Mouse (Mus musculus) stomach, embryonic 16.5 days (tissue): ENCODE measurements at regions not wholly inside any gene's neighbourhood (a gene's known extent, or its start where the extent isn't known, plus 50 kb on each side); places are given as distances from the start of the nearest gene placed in this dataset.

Source experiments
- ATAC-seq: fragments of 200-750 bp; cut with Nextera tagmentation; 2 replicates; pipeline ENCODE4 v1.8.0; 2017; ENCODE audit warnings: moderate number of reproducible peaks, moderate TSS enrichment; ENCODE audit not compliant: insufficient read depth, low FRiP score
- H3K27ac ChIP-seq: fragments of 300-500 bp; sonication (generic); 2 replicates; pipeline ENCODE4 v1.5.1; 2014; ENCODE audit warnings: low read length
- H3K27me3 ChIP-seq: fragments of 300-500 bp; sonication (generic); 2 replicates; pipeline ENCODE4 v1.6.1; 2014; ENCODE audit warnings: low read length, control low read depth, mixed read lengths; ENCODE audit not compliant: control insufficient read depth, insufficient read depth
- H3K36me3 ChIP-seq: fragments of 300-500 bp; sonication (generic); 2 replicates; pipeline ENCODE4 v1.6.1; 2014; ENCODE audit warnings: low read length; ENCODE audit not compliant: control insufficient read depth, insufficient read depth
- H3K4me1 ChIP-seq: fragments of 300-500 bp; sonication (generic); 2 replicates; pipeline ENCODE4 v1.6.1; 2014; ENCODE audit warnings: low read length, control low read depth, mixed read lengths; ENCODE audit not compliant: control insufficient read depth, insufficient read depth
- H3K4me2 ChIP-seq: fragments of 300-500 bp; sonication (generic); 2 replicates; pipeline ENCODE4 v1.6.1; 2014; ENCODE audit warnings: low read depth, low read length, mixed read lengths
- H3K4me3 ChIP-seq: fragments of 300-500 bp; sonication (generic); replicated peaks from 2 replicates; pipeline ENCODE4 v1.5.1; 2014; ENCODE audit warnings: mild to moderate bottlenecking, low read length
- H3K9ac ChIP-seq: fragments of 300-500 bp; sonication (generic); 2 replicates; pipeline ENCODE4 v1.6.1; 2014; ENCODE audit warnings: low read length
- H3K9me3 ChIP-seq: fragments of 300-500 bp; sonication (generic); replicated peaks from 2 replicates; pipeline ENCODE4 v1.6.1; 2016; ENCODE audit warnings: low read length, control low read depth; ENCODE audit not compliant: control insufficient read depth
- WGBS: fragments of 180-500 bp; shearing (Covaris S2); extraction: QIAGEN DNeasy Blood & Tissue Kit; methylation state at CpG from one replicate; pipeline ENCODE4 v1.1.7; 2014; 5-methylcytosine and 5-hydroxymethylcytosine counted together

DNA sequence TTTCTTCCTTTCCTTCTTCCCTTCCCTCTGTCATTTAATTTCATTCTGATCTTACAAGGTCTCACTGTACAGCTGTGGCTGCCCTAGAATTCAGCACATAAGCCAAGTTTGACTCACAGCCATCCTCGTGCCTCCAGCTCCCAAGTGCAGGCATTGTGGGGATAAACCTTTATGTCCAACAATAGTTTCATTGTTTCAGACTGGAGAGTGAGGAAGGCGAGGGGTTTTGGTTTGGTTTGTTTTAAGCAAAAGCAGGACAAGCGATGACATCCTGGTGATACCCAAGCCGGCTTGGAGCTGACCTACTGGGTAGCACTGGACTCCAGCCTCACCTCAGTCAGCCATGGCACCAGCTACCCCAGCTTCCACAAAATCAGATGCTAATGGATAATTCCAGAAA lies 1603.5 kb upstream of the Gulo start:
- Histone ChIP-seq H3K9me3 (no peaks in the 10 kb centered on the region), H3K4me1 (peaks cover 3% of the 10 kb centered on the region; the same call in 1 of the 2 replicates), H3K36me3 (no peaks in the 10 kb centered on the region), H3K4me3 (no peak overlapping the region), H3K27ac (no peak overlapping the region), H3K27me3 (peaks cover 4% of the 10 kb centered on the region; the same call in 1 of the 2 replicates), H3K9ac (no peak overlapping the region), H3K4me2 (no peak overlapping the region)
- ATAC-seq = no peak
- WGBS = 43% methylated on average over 4 of the region's 4 CpGs

DNA sequence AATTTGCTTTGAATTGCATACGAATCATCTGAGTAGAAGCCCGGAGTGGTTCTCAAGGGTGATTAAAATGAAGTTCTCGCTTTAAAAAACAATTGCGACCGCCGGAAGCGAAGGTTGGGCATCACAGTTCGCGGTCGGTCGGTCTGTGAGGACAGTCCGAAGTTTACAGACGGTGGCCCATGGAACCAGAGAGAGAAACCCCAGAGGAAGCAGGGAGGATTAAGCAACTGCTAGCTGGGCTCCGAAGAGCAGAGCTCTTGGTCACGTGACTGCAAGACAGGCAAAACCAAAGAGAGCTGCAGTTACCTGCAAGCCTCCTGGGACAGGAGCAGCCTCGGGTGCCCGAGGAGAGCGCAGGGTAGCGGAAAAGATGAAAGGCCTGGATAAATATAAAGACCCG lies 1599.3 kb upstream of the Gulo start:
- peak overlapping the region; percentile 11 for H3K4me3 ChIP-seq
- peak overlapping the region; percentile 48 for H3K4me2 ChIP-seq
- no peaks in the 10 kb centered on the region for H3K36me3 ChIP-seq
- WGBS = 16% methylated on average over 20 of the region's 20 CpGs
- H3K9ac ChIP-seq = 0 out of 2 replicates have a peak overlapping the region, but pooled peaks have one; percentile 19
- H3K9me3 ChIP-seq = no peaks in the 10 kb centered on the region
- ATAC-seq = peak; percentile 33; the same call in 1 of the 2 replicates
- peaks cover 4% of the 10 kb centered on the region; the same call in 1 of the 2 replicates for H3K27me3 ChIP-seq
- H3K27ac ChIP-seq = no peak overlapping the region
- H3K4me1 ChIP-seq = peaks cover 3% of the 10 kb centered on the region; the same call in 1 of the 2 replicates

GRCm38 (mm10) chr14:67602960-67603359 lies 1594.0 kb upstream of the Gulo start:
- Histone ChIP-seq H3K27ac (no peak overlapping the region), H3K4me1 (no peaks in the 10 kb centered on the region), H3K9me3 (no peaks in the 10 kb centered on the region), H3K9ac (no peak overlapping the region), H3K4me3 (no peak overlapping the region), H3K4me2 (no peak overlapping the region), H3K36me3 (no peaks in the 10 kb centered on the region), H3K27me3 (no peaks in the 10 kb centered on the region)
- no peak for ATAC-seq
- 43% methylated on average over 4 of the region's 4 CpGs for WGBS

GRCm38 (mm10) chr14:67599734-67600133 lies 1590.7 kb upstream of the Gulo start:
- H3K36me3 ChIP-seq = no peaks in the 10 kb centered on the region
- no peaks in the 10 kb centered on the region for H3K27me3 ChIP-seq
- WGBS = 25% methylated on average over 4 of the region's 4 CpGs
- no peak overlapping the region for H3K27ac ChIP-seq
- no peak for ATAC-seq
- no peak overlapping the region for H3K9ac ChIP-seq
- no peak overlapping the region for H3K4me2 ChIP-seq
- H3K4me1 ChIP-seq = no peaks in the 10 kb centered on the region
- H3K4me3 ChIP-seq = no peak overlapping the region
- no peaks in the 10 kb centered on the region for H3K9me3 ChIP-seq

GRCm38 (mm10) chr14:67588627-67589026 lies 1579.6 kb upstream of the Gulo start:
- no peaks in the 10 kb centered on the region for H3K4me1 ChIP-seq
- no peak for ATAC-seq
- 75% methylated on average over 11 of the region's 11 CpGs for WGBS
- H3K9ac ChIP-seq = no peak overlapping the region
- no peak overlapping the region for H3K27ac ChIP-seq
- no peaks in the 10 kb centered on the region for H3K36me3 ChIP-seq
- H3K4me3 ChIP-seq = no peak overlapping the region
- H3K4me2 ChIP-seq = no peak overlapping the region
- no peaks in the 10 kb centered on the region for H3K27me3 ChIP-seq
- H3K9me3 ChIP-seq = no peaks in the 10 kb centered on the region

GRCm38 (mm10) chr14:67584456-67585048 lies 1575.5 kb upstream of the Gulo start:
- no peaks in the 10 kb centered on the region for H3K9me3 ChIP-seq
- H3K4me3 ChIP-seq = no peak overlapping the region
- H3K36me3 ChIP-seq = no peaks in the 10 kb centered on the region
- H3K4me1 ChIP-seq = no peaks in the 10 kb centered on the region
- no peak for ATAC-seq
- no peak overlapping the region for H3K9ac ChIP-seq
- no peaks in the 10 kb centered on the region for H3K27me3 ChIP-seq
- no peak overlapping the region for H3K27ac ChIP-seq
- 54% methylated on average over 14 of the region's 14 CpGs for WGBS
- H3K4me2 ChIP-seq = no peak overlapping the region

GRCm38 (mm10) chr14:67582201-67582782 lies 1573.3 kb upstream of the Gulo start:
- Histone ChIP-seq H3K4me2 (no peak overlapping the region), H3K4me3 (no peak overlapping the region), H3K9me3 (no peaks in the 10 kb centered on the region), H3K4me1 (no peaks in the 10 kb centered on the region), H3K27me3 (no peaks in the 10 kb centered on the region), H3K9ac (no peak overlapping the region), H3K27ac (no peak overlapping the region), H3K36me3 (no peaks in the 10 kb centered on the region)
- no peak for ATAC-seq
- 70% methylated on average over 8 of the region's 8 CpGs for WGBS

DNA sequence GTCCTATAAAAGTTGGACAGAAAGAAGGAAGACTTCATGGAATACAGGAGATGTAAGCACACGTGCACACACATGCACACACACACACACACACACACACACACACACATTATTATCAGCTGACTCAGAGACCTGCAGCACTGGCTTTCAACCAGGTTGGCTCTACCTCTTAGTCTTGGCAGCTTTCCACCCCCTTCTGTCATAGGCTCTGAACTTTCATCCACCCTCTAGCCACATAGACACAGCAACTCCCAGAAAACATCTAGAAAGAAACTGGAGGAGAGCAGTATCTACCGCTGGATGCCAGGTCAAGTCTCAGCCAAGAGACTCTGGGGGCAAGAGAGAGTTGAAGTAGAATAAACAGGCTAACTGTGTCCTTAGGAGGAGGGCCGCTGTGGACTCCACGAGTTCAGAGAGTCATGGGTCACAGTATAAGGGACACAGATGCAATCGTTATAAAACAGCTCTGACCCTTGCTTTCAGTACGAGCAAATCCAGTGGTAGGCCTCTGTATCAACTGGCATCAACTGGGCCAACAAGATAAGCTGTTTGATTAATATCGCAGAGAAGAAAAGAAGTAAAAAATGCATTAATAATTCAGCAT lies 1565.4 kb upstream of the Gulo start:
- Histone ChIP-seq H3K9ac (no peak overlapping the region), H3K36me3 (no peaks in the 10 kb centered on the region), H3K4me3 (no peak overlapping the region), H3K9me3 (no peaks in the 10 kb centered on the region), H3K4me2 (no peak overlapping the region), H3K27me3 (no peaks in the 10 kb centered on the region; the same call in 1 of the 2 replicates), H3K4me1 (no peaks in the 10 kb centered on the region), H3K27ac (no peak overlapping the region)
- 62% methylated on average over 7 of the region's 7 CpGs for WGBS
- ATAC-seq = no peak

DNA sequence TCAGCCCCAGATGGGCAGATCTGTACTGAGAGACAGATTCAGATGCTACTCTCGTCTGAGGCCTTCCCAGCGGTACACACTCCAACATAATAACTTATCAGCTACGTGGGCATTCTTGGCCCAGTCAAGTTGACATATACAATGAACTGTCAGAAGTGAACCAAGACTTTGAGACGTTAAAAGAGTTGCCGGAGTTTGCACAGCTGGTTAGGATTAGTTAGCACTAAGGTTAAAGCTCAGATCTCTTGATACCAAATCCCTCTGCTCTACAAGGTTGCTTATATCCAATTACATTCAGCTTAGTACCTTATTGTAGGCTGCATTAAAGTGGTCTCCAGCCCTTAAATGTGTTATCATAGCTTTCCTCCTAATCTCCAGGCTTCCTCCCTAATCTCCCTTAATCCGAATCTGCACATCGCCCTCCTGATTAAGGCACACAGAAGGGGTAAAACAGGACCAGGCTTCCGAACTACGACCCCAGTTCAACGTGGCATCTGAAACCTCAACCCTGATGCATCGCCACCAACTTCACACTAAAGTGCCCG lies 1564.5 kb upstream of the Gulo start:
- no peak for ATAC-seq
- no peak overlapping the region for H3K4me3 ChIP-seq
- WGBS = 60% methylated on average over 12 of the region's 12 CpGs
- no peaks in the 10 kb centered on the region for H3K9me3 ChIP-seq
- H3K27ac ChIP-seq = no peak overlapping the region
- H3K27me3 ChIP-seq = peaks cover 7% of the 10 kb centered on the region
- no peak overlapping the region for H3K9ac ChIP-seq
- H3K36me3 ChIP-seq = no peaks in the 10 kb centered on the region
- no peaks in the 10 kb centered on the region for H3K4me1 ChIP-seq
- H3K4me2 ChIP-seq = no peak overlapping the region
